Mouse (Mus musculus) mesoderm, embryonic 11.5 days (tissue): ENCODE measurements at regions not wholly inside any gene's neighbourhood (a gene's known extent, or its start where the extent isn't known, plus 50 kb on each side); places are given as distances from the start of the nearest gene placed in this dataset.

ENCODE experiments used
- DNase-seq: peaks from one replicate; pipeline ENCODE4 v3.0.0-alpha.2; 2012; ENCODE audit warnings: low read depth, low spot score

GRCm38 (mm10) chr1:182071922-182072321 lies 52.1 kb upstream of the Enah start:
- DNase-seq = no peak

DNA sequence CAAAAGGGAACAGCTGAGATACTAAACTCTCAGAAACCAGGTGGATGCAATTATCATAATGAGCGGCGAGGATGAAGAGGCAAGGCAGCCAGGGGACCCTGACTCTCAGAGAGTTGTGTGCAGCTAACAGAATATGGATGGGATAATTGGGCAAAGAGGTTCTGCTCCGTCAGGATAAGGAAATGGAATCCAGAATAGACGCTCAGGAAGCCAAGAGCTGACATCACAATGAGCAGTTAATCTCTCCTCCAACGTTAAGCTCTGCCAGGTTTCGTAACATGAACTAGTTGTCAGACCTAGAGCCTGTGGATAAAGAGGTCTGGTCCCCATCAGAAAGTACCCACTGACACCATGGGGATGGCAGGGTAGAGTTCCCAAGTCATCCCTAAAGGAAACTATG lies 51.4 kb upstream of the Srp9 start:
- DNase-seq = no peak

- DNase-seq = peak; percentile 53
These were observed 50.3 kb upstream of the Srp9 start for GRCm38 (mm10) chr1:182074265-182074664.
